Mouse (Mus musculus) spleen, adult 2 months (tissue): ENCODE measurements around the gene Fgf22. TPM values are rescaled to one million over a fixed set of nuclear protein-coding genes. Genes with fewer than 3 reads are reported as not detected.
A peak's percentile ranks its signal among the peaks of the same experiment; 100 is the strongest.

Experiments used
- DNase-seq, 2 experiments: peaks; one replicate each; pipeline versions ENCODE4 v3.0.0 to v3.0.0-alpha.2; 2012 to 2021; ENCODE audit warnings: low spot score in 2 of 2, low read depth in 1 of 2
- H3K27ac ChIP-seq: fragments of 200-500 bp; 2 replicates; pipeline ENCODE4 v1.5.1; 2012; ENCODE audit warnings: low read length, inconsistent platforms; ENCODE audit not compliant: insufficient read depth
- H3K27me3 ChIP-seq: fragments of 200-500 bp; 2 replicates; pipeline ENCODE4 v1.6.1; 2012; ENCODE audit warnings: mild to moderate bottlenecking, moderate library complexity, low read length, inconsistent platforms; ENCODE audit not compliant: control insufficient read depth, insufficient read depth
- H3K36me3 ChIP-seq: fragments of 200-500 bp; 2 replicates; pipeline ENCODE4 v1.6.1; 2012; ENCODE audit warnings: mild to moderate bottlenecking, low read length, inconsistent platforms; ENCODE audit not compliant: control insufficient read depth, insufficient read depth
- H3K4me1 ChIP-seq: fragments of 200-500 bp; 2 replicates; pipeline ENCODE4 v1.6.1; 2011; ENCODE audit warnings: inconsistent platforms; ENCODE audit not compliant: control insufficient read depth, insufficient read depth, insufficient read length
- H3K4me3 ChIP-seq: fragments of 200-500 bp; 2 replicates; pipeline ENCODE4 v1.5.1; 2011; ENCODE audit warnings: mild to moderate bottlenecking, inconsistent platforms; ENCODE audit not compliant: insufficient read depth, insufficient read length; ENCODE audit errors: extremely low read depth
- CTCF ChIP-seq: fragments of 200-500 bp; IDR thresholded peaks from 2 replicates; pipeline ENCODE4 v1.5.1; 2011; ENCODE audit warnings: mild to moderate bottlenecking, inconsistent platforms; ENCODE audit not compliant: insufficient read depth, insufficient read length, insufficient replicate concordance; ENCODE audit errors: extremely low read depth
- POLR2A ChIP-seq: fragments of 200-500 bp; IDR thresholded peaks from 2 replicates; pipeline ENCODE4 v1.6.1; 2011; ENCODE audit warnings: low read depth, low read length, inconsistent platforms
- WGBS: fragments of 180-500 bp; shearing (Covaris S2); methylation state at CpG from one replicate; pipeline ENCODE4 v1.1.7; 2018; 5-methylcytosine and 5-hydroxymethylcytosine counted together
- polyA plus RNA-seq: library from polyadenylated mRNA; depleted of rRNA; stranded (reverse); fragments of >200 nt; gene quantifications from 2 replicates; pipeline ENCODE4 v1.2.3, GENCODE M21; 2012

Gene Fgf22
- polyA plus RNA-seq, 1 experiment, result not detected

DNA sequence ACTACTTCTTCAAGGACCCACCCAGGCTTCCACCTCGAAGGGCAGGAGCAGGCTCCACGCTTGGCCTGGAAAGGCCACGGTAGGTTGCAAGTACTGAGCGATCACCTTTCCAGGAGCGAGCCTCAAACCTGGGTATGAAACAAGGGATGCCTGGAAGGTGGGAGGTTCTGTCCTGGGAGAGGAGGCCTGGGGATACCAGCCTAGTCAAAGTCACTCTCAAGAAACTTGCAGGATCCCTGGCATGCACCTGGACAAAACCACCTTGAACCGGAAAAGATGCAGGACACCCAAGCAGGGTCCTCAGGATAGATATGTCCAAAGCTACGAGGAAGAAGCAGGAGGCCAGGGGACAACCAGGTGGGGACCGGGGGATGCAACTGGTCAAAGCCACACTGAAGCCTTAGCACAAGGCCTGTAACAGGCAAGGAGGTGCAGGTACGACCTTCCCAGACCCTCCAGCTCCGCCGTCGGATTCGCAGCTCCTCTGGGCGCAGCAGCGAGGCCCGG lies 11.2 kb downstream of the Fgf22 start:
- H3K4me3 ChIP-seq, result peak overlapping the region; percentile 78
- 9% methylated on average over 16 of the region's 16 CpGs for WGBS
- peaks cover 12% of the 10 kb centered on the region for H3K36me3 ChIP-seq
- H3K27ac ChIP-seq, result peak overlapping the region; percentile 70
- TF ChIP-seq CTCF (no peak), POLR2A (no peak)
- DNase-seq, result no peak
- no peaks in the 10 kb centered on the region for H3K27me3 ChIP-seq
- peaks cover 12% of the 10 kb centered on the region; the same call in 1 of the 2 replicates for H3K4me1 ChIP-seq

DNA sequence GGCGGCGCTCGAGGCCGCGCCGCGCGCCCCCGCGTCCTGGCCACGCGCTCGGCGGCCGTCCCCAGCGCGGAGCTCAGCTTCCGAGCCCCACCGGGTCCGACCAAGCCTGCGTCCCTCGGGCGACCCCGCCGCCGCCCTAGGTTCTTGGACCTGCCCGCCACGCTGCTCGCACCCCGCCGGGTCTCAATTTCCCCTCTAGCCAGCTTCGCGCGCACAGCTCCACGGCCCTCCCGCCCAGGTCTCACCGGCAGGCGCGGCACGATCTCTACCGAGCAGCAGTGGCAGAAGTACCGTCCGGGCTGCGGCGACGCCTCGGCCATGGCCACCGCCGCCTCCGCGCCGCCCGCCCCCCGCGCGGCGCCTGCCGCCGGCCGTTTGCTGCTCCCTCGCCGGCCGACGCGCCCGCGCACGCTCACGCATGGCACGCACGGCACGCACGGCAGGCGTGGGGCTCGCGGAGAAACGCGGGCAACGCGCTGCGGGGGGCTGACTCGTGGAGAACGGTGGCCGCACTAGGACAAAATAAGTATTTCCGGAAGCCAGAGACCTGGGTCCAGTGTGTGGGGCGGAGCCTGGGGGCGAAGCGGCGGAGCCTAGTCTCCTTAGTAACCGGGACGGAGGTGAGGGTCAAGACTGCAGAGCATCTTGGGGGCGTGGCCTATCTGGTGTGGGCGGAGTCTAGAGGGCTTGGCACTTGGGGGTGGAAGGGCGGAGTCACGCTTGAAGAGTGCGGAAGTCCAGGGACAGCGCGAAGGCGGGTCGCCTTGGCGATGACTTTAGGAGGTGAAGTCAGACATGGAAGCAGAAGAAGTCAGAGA lies 11.8 kb downstream of the Fgf22 start, which contains the start of gene Rnf126:
Gene Rnf126, minus strand, starts transcription at position 445 of the 818 bp plus-strand sequence.
- TF ChIP-seq POLR2A, result no peak; the same call in none of the 2 replicates
- TF ChIP-seq CTCF, result no peak
- Histone ChIP-seq H3K27ac (peak within 1 kb of the TSS; percentile 75), H3K27me3 (no peaks in the 10 kb centered on the region), H3K4me1 (peaks cover 12% of the 10 kb centered on the region; the same call in 1 of the 2 replicates), H3K4me3 (peak within 1 kb of the TSS; percentile 78), H3K36me3 (peaks cover 7% of the 10 kb centered on the region)
- peak; percentile 99 to 100 for DNase-seq
- WGBS, result under 1% methylated on average over 91 of the region's 101 CpGs

DNA sequence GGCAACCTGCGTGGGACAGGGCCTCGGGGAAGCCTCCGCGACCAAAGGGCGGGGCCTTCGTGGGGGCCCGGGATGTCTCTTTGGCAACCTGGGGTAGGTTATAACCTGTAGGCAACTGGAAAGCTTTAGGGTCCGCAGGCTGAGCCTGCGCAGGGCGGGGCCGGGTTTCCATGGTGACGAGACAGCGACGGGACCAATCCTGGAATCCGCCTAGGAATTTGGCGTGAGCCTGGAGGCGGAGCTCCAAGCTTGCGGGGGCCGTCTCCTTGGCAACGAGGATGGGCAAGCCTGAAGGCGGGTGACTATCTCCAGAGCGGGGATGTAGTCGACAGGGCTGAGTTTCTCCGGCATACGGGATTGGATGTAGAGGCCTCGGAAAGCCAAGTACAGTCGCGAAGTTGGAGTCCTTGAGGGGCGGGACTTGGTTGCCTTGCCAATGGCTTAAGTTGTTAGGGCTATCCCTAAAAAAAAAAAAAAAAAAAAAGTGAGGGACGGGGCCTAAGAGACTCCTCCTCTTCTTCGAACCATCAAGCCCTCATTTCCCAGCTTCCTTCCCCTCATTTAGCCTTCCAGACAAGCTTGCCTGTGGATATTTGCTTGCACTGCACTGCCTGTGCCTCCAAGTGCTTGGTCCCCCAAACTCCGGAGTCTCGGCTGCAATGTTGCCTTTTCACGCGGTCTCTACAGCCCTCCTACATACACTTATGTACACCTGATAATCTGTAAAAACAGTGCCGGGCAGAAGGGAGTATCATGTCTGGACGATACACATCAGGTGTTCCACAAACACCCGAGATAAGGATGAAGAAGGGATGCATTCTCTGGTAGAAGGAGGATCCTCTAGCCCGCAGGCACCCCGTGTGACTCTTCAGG lies 12.7 kb downstream of the Fgf22 start:
- TF ChIP-seq CTCF (no peak), POLR2A (no peak)
- WGBS, result 14% methylated on average over 39 of the region's 40 CpGs
- H3K4me3 ChIP-seq, result peak overlapping the region; percentile 78
- H3K4me1 ChIP-seq, result peaks cover 12% of the 10 kb centered on the region; the same call in 1 of the 2 replicates
- peak overlapping the region; percentile 75 for H3K27ac ChIP-seq
- no peaks in the 10 kb centered on the region for H3K27me3 ChIP-seq
- no peaks in the 10 kb centered on the region; the same call in 1 of the 2 replicates for H3K36me3 ChIP-seq
- peak in 1 of 2 experiments; percentile 62 for DNase-seq

DNA sequence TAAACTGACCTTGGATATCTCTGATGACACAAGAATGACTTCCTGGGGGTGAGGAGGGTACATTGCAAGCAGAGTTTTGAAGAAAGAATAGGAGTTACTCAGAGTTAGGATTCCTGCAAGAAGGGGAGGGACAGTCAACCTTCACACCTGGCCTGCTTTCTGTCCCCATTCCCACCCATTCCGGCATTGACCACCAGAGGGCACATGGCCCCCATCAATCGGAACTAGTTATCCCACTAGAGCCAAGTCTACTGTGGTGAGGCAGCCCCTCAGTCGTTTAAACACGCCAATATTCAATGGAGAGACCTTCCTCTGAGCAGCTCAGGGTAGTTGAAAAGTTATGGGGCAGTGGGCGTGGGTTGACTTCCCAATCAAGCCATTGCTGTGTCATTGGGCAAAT lies 13.5 kb downstream of the Fgf22 start:
- 10% methylated on average over 5 of the region's 5 CpGs for WGBS
- Histone ChIP-seq H3K4me3 (no peak overlapping the region), H3K4me1 (peaks cover 12% of the 10 kb centered on the region; the same call in 1 of the 2 replicates), H3K27ac (no peak overlapping the region), H3K36me3 (no peaks in the 10 kb centered on the region), H3K27me3 (no peaks in the 10 kb centered on the region)
- TF ChIP-seq CTCF (peak; percentile 86; the same call in 1 of the 2 replicates), POLR2A (no peak)
- peak; percentile 32 to 69 for DNase-seq

DNA sequence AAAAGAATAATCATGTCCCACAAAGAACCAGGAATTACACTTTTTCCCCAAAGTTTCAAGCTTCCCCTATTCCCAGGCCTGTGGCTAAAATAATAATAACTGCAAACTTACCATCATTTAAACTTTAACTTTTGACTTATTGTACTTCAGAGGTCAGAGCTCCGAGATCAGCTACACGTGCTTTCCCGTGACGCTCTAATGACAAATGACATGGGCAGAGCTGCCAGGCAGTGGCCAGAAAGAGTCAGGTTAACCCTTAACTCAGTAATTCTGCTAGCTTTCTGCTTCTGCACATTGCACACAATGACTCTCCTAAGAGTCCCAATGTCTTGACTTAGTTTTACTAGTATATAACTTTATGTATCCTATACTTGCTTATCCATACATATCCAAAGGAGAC lies 14.5 kb downstream of the Fgf22 start:
- Histone ChIP-seq H3K36me3 (no peaks in the 10 kb centered on the region), H3K27ac (no peak overlapping the region), H3K4me1 (peaks cover 12% of the 10 kb centered on the region; the same call in 1 of the 2 replicates), H3K27me3 (no peaks in the 10 kb centered on the region), H3K4me3 (no peak overlapping the region)
- DNase-seq, result no peak
- WGBS, result 96% methylated on average over 4 of the region's 4 CpGs
- no peak for TF ChIP-seq CTCF
- no peak for TF ChIP-seq POLR2A

DNA sequence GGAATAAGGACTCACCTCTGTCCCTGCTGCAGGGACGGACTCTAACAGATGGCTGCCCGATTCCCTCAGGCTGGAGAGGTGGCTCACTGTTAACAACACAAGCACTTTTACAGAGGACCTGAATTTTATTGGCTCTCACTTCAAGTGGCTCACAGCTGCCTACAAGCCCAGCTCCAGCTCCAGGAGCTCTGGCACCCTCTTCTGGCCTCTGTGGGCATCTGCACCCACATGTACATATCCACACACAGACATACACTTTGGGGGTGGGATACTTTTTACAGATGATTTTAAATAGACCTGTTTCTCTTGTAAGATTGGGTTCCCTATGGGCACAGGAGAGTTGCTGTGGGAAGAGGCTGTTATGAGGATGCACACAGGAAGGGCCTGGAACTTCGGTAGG lies 17.4 kb downstream of the Fgf22 start:
- Histone ChIP-seq H3K4me1 (peaks cover 4% of the 10 kb centered on the region; the same call in 1 of the 2 replicates), H3K27me3 (peaks cover 1% of the 10 kb centered on the region; the same call in 1 of the 2 replicates), H3K36me3 (no peaks in the 10 kb centered on the region), H3K27ac (no peak overlapping the region), H3K4me3 (no peak overlapping the region)
- TF ChIP-seq POLR2A (no peak), CTCF (no peak)
- 94% methylated on average over 3 of the region's 3 CpGs for WGBS
- DNase-seq, result no peak
